Mouse (Mus musculus): ENCODE measurements at regions not wholly inside any gene's neighbourhood (a gene's known extent, or its start where the extent isn't known, plus 50 kb on each side); places are given as distances from the start of the nearest gene placed in this dataset.
"Not testable (repeated sequence)": the region's sequence is repeated elsewhere in the genome, so short reads cannot be mapped to it uniquely, and the experiment has no call there.

DNA sequence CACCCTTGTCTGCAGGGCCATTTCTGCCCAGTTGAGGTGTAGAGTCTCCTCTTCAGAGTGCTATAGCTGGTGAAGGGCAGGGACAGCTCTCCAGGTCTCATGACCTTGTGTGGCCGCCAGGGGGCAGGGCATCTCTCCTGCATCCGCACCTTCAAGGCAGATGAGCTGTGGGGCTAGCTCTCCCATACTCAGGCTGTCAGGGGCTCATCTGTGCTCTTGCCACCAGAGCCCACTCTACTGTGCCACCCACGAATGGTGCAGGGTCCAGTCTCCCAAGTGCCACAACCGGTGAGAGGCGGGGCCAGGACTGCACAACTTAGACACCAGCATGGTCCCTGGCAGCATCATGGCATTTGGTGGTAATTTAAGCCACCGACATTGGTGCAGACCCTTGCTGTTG is 111.3 kb downstream of the Syt10 start:
- peak; percentile 66 for DNase-seq
- intact Hi-C loops (cut with DNase I), result no loop called here

DNA sequence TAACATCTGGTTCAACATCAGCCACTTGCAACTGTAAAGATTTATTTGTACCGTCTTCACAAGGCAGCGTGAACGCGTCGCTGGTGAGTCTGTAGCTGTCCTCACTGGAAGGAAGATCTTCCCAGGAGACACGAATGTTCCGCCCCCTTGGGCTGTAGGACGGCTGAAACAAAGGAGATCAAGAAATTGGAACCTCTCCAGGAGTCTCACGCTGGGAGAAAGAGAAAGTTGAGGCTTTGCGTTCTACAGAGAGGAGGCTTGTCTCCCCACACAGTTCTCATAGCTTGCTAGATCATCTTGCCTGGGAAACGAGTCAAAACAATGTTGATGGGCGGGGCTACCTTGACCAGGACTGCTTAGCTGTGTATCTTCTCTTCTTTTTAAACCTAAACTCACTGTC is 117.3 kb downstream of the Syt10 start:
- peak; percentile 5 for DNase-seq
- intact Hi-C loops (cut with DNase I), result no loop called here

DNA sequence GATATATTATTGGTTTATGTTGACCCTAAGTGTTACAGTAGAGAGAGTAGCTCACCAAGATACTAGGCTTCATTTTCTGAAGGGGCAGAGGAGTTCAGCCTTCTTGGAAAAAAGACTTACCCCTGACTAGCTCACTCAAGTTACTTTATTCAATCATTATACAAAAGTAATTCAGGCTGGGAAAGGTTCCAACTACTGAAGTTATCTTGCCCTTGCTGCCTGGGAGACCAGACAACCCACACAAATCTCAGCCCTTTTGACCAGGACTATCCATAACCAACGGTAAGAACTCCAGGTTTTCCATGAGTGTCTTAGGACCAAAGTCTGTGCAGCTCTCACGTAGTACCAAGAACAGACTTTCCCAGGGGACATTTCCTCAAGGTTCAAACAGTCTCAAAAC is 105.5 kb upstream of the Rabl2 start:
- intact Hi-C loops (cut with DNase I), result no loop called here
- DNase-seq, result no peak

DNA sequence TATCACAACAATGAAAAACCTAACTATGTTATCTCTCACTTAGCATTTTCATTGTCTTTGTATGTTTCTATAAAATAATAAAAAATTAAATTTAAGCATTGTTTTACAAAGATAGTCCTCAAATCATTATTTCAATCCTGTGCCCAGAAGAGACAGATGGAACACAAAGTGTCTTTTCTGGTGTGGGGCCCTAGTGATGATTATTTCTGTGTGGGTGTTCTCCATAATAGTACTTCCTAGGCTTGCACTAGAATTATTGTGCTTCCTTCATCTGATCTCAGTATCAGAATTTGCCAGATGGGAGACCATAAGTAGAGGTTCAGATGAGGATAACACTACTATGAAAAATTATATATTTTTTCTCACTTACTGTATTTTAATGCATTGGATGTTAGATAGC is 84.6 kb upstream of the Rabl2 start:
- intact Hi-C loops (cut with DNase I), result no loop called here
- no peak for DNase-seq

DNA sequence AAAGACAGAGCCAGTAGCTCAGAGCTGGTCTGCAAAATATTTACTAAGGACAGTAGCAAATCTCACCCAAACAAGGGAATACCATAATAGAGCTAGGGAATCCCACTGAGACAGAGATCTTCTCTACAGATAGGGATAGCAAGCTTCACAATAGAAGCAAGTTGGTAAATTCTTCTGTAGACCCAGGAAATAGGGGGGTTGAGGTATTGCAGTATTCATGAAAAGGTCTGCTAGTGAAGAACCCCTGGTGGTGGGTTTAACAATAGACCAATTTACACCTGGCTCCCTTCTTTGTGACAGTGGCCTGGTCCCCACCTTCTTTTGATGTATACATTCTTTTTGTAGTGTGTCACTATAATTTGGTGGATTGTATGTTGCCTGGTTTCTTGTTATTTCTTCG is 64.8 kb upstream of the Rabl2 start:
- DNase-seq; intact Hi-C loops (cut with DNase I): not testable (repeated sequence)
